Mouse (Mus musculus) embryonic fibroblast, embryonic 13.5 days (primary cell): ENCODE measurements around the gene Gpr15.

ENCODE experiments used
- CTCF ChIP-seq: IDR thresholded peaks from 2 replicates; pipeline ENCODE4 v1.5.1; 2011; ENCODE audit warnings: mild to moderate bottlenecking, control low read depth, low read length, moderate library complexity, borderline replicate concordance; ENCODE audit not compliant: insufficient read depth
- POLR2A ChIP-seq: IDR thresholded peaks from 2 replicates; pipeline ENCODE4 v1.6.1; 2011; ENCODE audit warnings: low read depth, mild to moderate bottlenecking, control low read depth, low read length, moderate library complexity

- TF ChIP-seq POLR2A (no peak), CTCF (no peak)
Observed at GRCm38 (mm10) chr16:58718666-58719120, at the start of gene Gpr15.
